Mouse (Mus musculus): ENCODE results near the gene Rell1. TPM values are rescaled to one million over a fixed set of nuclear protein-coding genes. Genes with fewer than 3 reads are reported as not detected.
"Not testable (repeated sequence)": the region's sequence is repeated elsewhere in the genome, so short reads cannot be mapped to it uniquely, and the experiment has no call there.

The Rell1 gene
- polyA plus RNA-seq, 1 experiment from 2014 or later, result 10.7 TPM

- Histone ChIP-seq H3K4me1 (ENCODE audit: control insufficient read depth, insufficient read depth, low read length) (no peaks in the 10 kb centered on the region), H3K36me3 (ENCODE audit: control insufficient read depth, insufficient read depth, low read length) (no peaks in the 10 kb centered on the region), H3K4me3 (ENCODE audit: low read depth, low read length) (no peak overlapping the region), H3K4me2 (ENCODE audit: low read depth) (no peak overlapping the region), H3K27ac (ENCODE audit: low read depth, low read length) (no peak overlapping the region), H3K9ac (ENCODE audit: low read length) (no peak overlapping the region), H3K9me3 (ENCODE audit: control insufficient read depth, low read length) (no peaks in the 10 kb centered on the region), H3K27me3 (ENCODE audit: control insufficient read depth, insufficient read depth, low read length) (no peaks in the 10 kb centered on the region)
- DNase-seq (ENCODE audit: low spot score) (no peak), ATAC-seq (ENCODE audit: insufficient read depth, low FRiP score, low TSS enrichment) (no peak)
- WGBS, result 93% methylated on average over 10 of the region's 10 CpGs
Observed at GRCm38 (mm10) chr5:63916457-63917139, 52.1 kb downstream of the Rell1 start.

GRCm38 (mm10) chr5:63914896-63915295, 53.8 kb downstream of the Rell1 start:
- H3K4me2 ChIP-seq (ENCODE audit: low read depth), result no peak overlapping the region
- DNase-seq (ENCODE audit: low spot score), result no peak
- no peaks in the 10 kb centered on the region for H3K9me3 ChIP-seq (ENCODE audit: control insufficient read depth, low read length)

DNA sequence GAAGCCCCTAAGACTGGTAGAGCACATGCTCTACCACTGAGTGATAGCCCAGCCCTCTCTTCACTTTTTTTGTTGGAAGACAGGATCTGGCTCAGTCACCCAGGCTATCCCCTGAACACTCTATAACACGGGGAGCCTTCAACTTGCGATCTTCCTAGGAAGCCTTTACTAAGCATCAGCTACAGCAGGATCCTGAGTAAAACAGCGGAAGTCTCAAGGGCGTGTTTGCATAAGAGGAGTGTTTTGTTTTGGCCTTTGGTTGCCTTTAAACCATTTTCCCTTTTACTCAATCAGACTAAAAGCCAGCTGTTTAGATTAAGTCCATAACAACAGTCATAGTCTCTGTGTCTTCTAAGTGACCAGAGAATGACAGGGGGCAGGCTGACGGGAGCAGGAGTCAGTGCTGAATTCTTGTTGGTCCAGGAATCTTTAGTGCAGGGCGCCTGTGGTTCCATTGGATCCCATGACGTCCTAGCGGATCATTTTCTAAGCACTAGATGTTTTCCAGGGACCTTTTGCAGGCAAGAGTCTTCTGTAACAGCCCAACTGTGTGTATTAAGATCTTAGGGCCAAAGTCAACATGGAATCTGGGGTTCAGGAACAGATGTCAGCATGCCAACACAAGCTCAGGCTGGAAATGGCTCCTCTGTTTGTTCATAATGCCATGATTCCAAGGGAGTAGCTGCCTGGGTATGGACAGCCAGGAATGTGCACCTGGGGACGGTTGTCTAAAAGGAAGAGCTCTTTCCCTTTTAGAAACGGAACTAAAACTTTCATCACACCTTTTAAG, 58.3 kb downstream of the Rell1 start:
- ATAC-seq (ENCODE audit: insufficient read depth, low FRiP score, low TSS enrichment), result no peak
- no peak overlapping the region for H3K4me3 ChIP-seq (ENCODE audit: low read depth, low read length)
- H3K4me1 ChIP-seq (ENCODE audit: control insufficient read depth, insufficient read depth, low read length), result no peaks in the 10 kb centered on the region
- H3K27me3 ChIP-seq (ENCODE audit: control insufficient read depth, insufficient read depth, low read length), result no peaks in the 10 kb centered on the region
- H3K27ac ChIP-seq (ENCODE audit: low read depth, low read length), result no peak overlapping the region
- no peak for DNase-seq (ENCODE audit: low spot score)
- no peak overlapping the region for H3K4me2 ChIP-seq (ENCODE audit: low read depth)
- WGBS, result 91% methylated on average over 10 of the region's 10 CpGs
- H3K9ac ChIP-seq (ENCODE audit: low read length), result no peak overlapping the region
- no peaks in the 10 kb centered on the region for H3K36me3 ChIP-seq (ENCODE audit: control insufficient read depth, insufficient read depth, low read length)
- no peaks in the 10 kb centered on the region for H3K9me3 ChIP-seq (ENCODE audit: control insufficient read depth, low read length)

More at GRCm38 (mm10) chr5:63914896-63915295, 53.8 kb downstream of the Rell1 start:
- no peak for ATAC-seq (ENCODE audit: insufficient read depth, low FRiP score, low TSS enrichment)
- Histone ChIP-seq H3K36me3 (ENCODE audit: control insufficient read depth, insufficient read depth, low read length) (no peaks in the 10 kb centered on the region), H3K4me3 (ENCODE audit: low read depth, low read length) (no peak overlapping the region), H3K27me3 (ENCODE audit: control insufficient read depth, insufficient read depth, low read length) (no peaks in the 10 kb centered on the region), H3K9ac (ENCODE audit: low read length) (no peak overlapping the region), H3K27ac (ENCODE audit: low read depth, low read length) (no peak overlapping the region), H3K4me1 (ENCODE audit: control insufficient read depth, insufficient read depth, low read length) (no peaks in the 10 kb centered on the region)
- 86% methylated on average over 1 of the region's 1 CpGs for WGBS

DNA sequence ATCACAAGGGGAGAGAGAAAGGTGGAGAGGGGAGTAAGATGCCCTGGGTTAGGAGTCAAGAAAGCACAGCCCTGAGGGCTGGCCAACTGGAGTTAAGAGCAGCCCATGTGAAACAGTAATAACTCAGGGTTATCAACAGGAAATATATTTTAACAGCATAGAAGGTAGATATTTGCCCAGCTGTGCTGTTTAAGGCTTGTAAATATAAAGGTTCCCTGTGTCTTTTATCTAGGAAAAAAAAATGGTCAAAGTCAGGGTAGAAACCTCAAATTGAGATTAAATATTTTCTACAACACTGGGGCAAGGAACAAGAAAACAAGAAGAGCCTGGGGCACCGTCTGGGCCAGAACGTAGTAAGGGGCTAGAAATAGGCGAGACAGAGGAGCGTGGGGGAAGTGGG, 61.2 kb downstream of the Rell1 start:
- Histone ChIP-seq H3K9ac (ENCODE audit: low read length) (no peak overlapping the region), H3K4me1 (ENCODE audit: control insufficient read depth, insufficient read depth, low read length) (no peaks in the 10 kb centered on the region), H3K4me3 (ENCODE audit: low read depth, low read length) (no peak overlapping the region), H3K4me2 (ENCODE audit: low read depth) (no peak overlapping the region), H3K27ac (ENCODE audit: low read depth, low read length) (no peak overlapping the region), H3K27me3 (ENCODE audit: control insufficient read depth, insufficient read depth, low read length) (no peaks in the 10 kb centered on the region), H3K9me3 (ENCODE audit: control insufficient read depth, low read length) (no peaks in the 10 kb centered on the region), H3K36me3 (ENCODE audit: control insufficient read depth, insufficient read depth, low read length) (no peaks in the 10 kb centered on the region)
- DNase-seq (ENCODE audit: low spot score) (no peak), ATAC-seq (ENCODE audit: insufficient read depth, low FRiP score, low TSS enrichment) (no peak)
- 77% methylated on average over 4 of the region's 4 CpGs for WGBS

GRCm38 (mm10) chr5:63906149-63907093, 62.3 kb downstream of the Rell1 start:
- 42% methylated on average over 13 of the region's 13 CpGs for WGBS
- Histone ChIP-seq H3K4me2 (ENCODE audit: low read depth) (no peak overlapping the region), H3K36me3 (ENCODE audit: control insufficient read depth, insufficient read depth, low read length) (no peaks in the 10 kb centered on the region), H3K27ac (ENCODE audit: low read depth, low read length) (no peak overlapping the region), H3K9me3 (ENCODE audit: control insufficient read depth, low read length) (no peaks in the 10 kb centered on the region), H3K9ac (ENCODE audit: low read length) (no peak overlapping the region), H3K4me3 (ENCODE audit: low read depth, low read length) (no peak overlapping the region), H3K4me1 (ENCODE audit: control insufficient read depth, insufficient read depth, low read length) (no peaks in the 10 kb centered on the region), H3K27me3 (ENCODE audit: control insufficient read depth, insufficient read depth, low read length) (no peaks in the 10 kb centered on the region)
- ATAC-seq (ENCODE audit: insufficient read depth, low FRiP score, low TSS enrichment) (peak; percentile 77), DNase-seq (ENCODE audit: low spot score) (peak; percentile 84)

GRCm38 (mm10) chr5:63903329-63903728, 65.4 kb downstream of the Rell1 start:
- Histone ChIP-seq H3K27ac (ENCODE audit: low read depth, low read length) (no peak overlapping the region), H3K9me3 (ENCODE audit: control insufficient read depth, low read length) (no peaks in the 10 kb centered on the region), H3K27me3 (ENCODE audit: control insufficient read depth, insufficient read depth, low read length) (no peaks in the 10 kb centered on the region), H3K4me3 (ENCODE audit: low read depth, low read length) (no peak overlapping the region), H3K4me2 (ENCODE audit: low read depth) (no peak overlapping the region), H3K36me3 (ENCODE audit: control insufficient read depth, insufficient read depth, low read length) (no peaks in the 10 kb centered on the region), H3K4me1 (ENCODE audit: control insufficient read depth, insufficient read depth, low read length) (no peaks in the 10 kb centered on the region), H3K9ac (ENCODE audit: low read length) (no peak overlapping the region)
- WGBS, result 81% methylated on average over 3 of the region's 3 CpGs
- no peak for DNase-seq (ENCODE audit: low spot score)
- no peak for ATAC-seq (ENCODE audit: insufficient read depth, low FRiP score, low TSS enrichment)

GRCm38 (mm10) chr5:63897820-63898110, 70.9 kb downstream of the Rell1 start:
- WGBS, result 83% methylated on average over 3 of the region's 3 CpGs
- no peak overlapping the region for H3K27ac ChIP-seq (ENCODE audit: low read depth, low read length)

DNA sequence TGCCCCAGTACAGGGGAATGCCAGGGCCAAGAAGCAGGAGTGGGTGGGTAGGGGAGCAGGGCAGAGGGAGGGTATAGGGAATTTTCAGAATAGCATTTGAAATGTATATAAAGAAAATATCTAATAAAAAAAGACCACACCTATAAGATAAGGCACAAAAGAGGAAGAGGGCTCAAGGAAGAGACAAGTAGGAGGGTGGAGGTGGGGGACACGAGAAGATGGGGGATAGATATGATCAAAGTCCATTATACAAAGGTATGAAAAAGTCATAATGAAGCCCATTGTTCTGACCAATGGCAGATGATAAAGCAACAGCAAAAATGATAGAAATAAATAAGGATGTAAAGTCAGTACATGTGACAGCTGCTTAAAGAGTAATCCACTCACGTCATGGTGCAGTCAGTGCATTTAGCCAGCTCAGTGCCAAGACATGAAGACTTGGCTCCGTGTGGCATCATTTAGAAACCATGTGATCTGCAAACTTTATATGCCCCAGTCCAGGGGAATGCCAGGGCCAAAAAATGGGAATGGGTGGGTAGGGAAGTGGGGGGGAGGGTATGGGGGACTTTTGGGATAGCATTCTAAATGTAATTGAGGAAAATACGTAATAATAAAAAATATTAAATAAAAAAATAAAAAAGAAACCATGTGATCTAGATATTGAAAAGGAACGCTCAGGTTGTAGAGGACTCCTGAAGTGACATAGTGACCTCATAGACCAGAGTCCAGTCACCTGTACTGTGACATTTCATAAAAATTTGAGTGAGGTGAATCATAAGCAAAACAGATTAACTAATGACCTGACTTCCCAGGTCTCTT, 71.5 kb downstream of the Rell1 start:
- H3K36me3 ChIP-seq (ENCODE audit: control insufficient read depth, insufficient read depth, low read length); H3K27me3 ChIP-seq (ENCODE audit: control insufficient read depth, insufficient read depth, low read length); H3K4me3 ChIP-seq (ENCODE audit: low read depth, low read length); H3K4me2 ChIP-seq (ENCODE audit: low read depth); ATAC-seq (ENCODE audit: insufficient read depth, low FRiP score, low TSS enrichment); H3K9ac ChIP-seq (ENCODE audit: low read length); DNase-seq (ENCODE audit: low spot score); H3K27ac ChIP-seq (ENCODE audit: low read depth, low read length); H3K9me3 ChIP-seq (ENCODE audit: control insufficient read depth, low read length); H3K4me1 ChIP-seq (ENCODE audit: control insufficient read depth, insufficient read depth, low read length): not testable (repeated sequence)
- 89% methylated on average over 5 of the region's 5 CpGs for WGBS

More at GRCm38 (mm10) chr5:63897820-63898110, 70.9 kb downstream of the Rell1 start:
- H3K27me3 ChIP-seq (ENCODE audit: control insufficient read depth, insufficient read depth, low read length), result no peaks in the 10 kb centered on the region
- H3K4me2 ChIP-seq (ENCODE audit: low read depth), result no peak overlapping the region
- H3K36me3 ChIP-seq (ENCODE audit: control insufficient read depth, insufficient read depth, low read length), result no peaks in the 10 kb centered on the region
- ATAC-seq (ENCODE audit: insufficient read depth, low FRiP score, low TSS enrichment), result no peak
- H3K9ac ChIP-seq (ENCODE audit: low read length), result no peak overlapping the region
- DNase-seq (ENCODE audit: low spot score), result no peak
- H3K4me1 ChIP-seq (ENCODE audit: control insufficient read depth, insufficient read depth, low read length), result no peaks in the 10 kb centered on the region
- no peak overlapping the region for H3K4me3 ChIP-seq (ENCODE audit: low read depth, low read length)
- no peaks in the 10 kb centered on the region for H3K9me3 ChIP-seq (ENCODE audit: control insufficient read depth, low read length)

All from neural tube, embryonic 11.5 days (tissue).